12 mouse cellular contexts compared by ENCODE assay signal in genomic region chr5:112520826-112521702, GRCm38 (mm10). TPM values are rescaled to one million over a fixed set of nuclear protein-coding genes. Genes with fewer than 3 reads are reported as not detected.
A peak's percentile ranks its signal among the peaks of the same experiment; 100 is the strongest.
DNase-seq lines count a peak whose midpoint lies in the region; ATAC-seq and TF ChIP-seq lines count a peak whose summit lies in the region.
"Had no signal": no experiment of that assay in that cellular context is flagged by ENCODE, and none has a peak within 500 bp of the region (broad histone marks: within the 10 kb centered on the region; RNA-seq: fewer than 3 reads in every experiment).

No protein-coding gene starts in this region.

- no peak for ATAC-seq in kidney, postnatal 0 days (replicated peaks; ENCODE audit: low FRiP score, low read depth)
- ATAC-seq in embryonic facial prominence, embryonic 13.5 days (ENCODE audit: insufficient number of reproducible peaks, insufficient read depth, low FRiP score, low TSS enrichment, low read depth) = peak; percentile 64; the same call in 1 of the 2 replicates
- peak; percentile 21 for ATAC-seq in hindbrain, embryonic 16.5 days
- ATAC-seq in neural tube, embryonic 14.5 days (ENCODE audit: low read depth) = peak; percentile 80
- ATAC-seq: liver, postnatal 0 days had no signal

- H3K4me3 ChIP-seq in kidney, postnatal 0 days (replicated peaks; ENCODE audit: low read depth, low read length) = no peak overlapping the region
- no peak overlapping the region for H3K4me3 ChIP-seq in embryonic facial prominence, embryonic 13.5 days
- H3K4me3 ChIP-seq in hindbrain, embryonic 16.5 days (ENCODE audit: low read length) = no peak overlapping the region
- H3K4me3 ChIP-seq in neural tube, embryonic 14.5 days (ENCODE audit: low read depth, low read length) = no peak overlapping the region

- H3K27ac ChIP-seq in kidney, postnatal 0 days = no peak overlapping the region
- no peak overlapping the region for H3K27ac ChIP-seq in embryonic facial prominence, embryonic 13.5 days
- H3K27ac ChIP-seq in hindbrain, embryonic 16.5 days (ENCODE audit: low read depth, low read length) = no peak overlapping the region
- no peak overlapping the region for H3K27ac ChIP-seq in neural tube, embryonic 14.5 days (ENCODE audit: low read depth, low read length)

- intact Hi-C loops in heart, postnatal 14 days (cut with DNase I) = no loop called here

- no peak overlapping the region for H3K4me2 ChIP-seq in kidney, postnatal 0 days (ENCODE audit: low read length)
- H3K4me2 ChIP-seq in embryonic facial prominence, embryonic 13.5 days = peak overlapping the region; percentile 24; the same call in 1 of the 2 replicates
- H3K4me2 ChIP-seq in hindbrain, embryonic 16.5 days (ENCODE audit: low read length) = no peak overlapping the region
- H3K4me2 ChIP-seq in neural tube, embryonic 14.5 days (ENCODE audit: low read depth, low read length) = no peak overlapping the region

- no peak for TF ChIP-seq CTCF in kidney, postnatal 0 days (IDR thresholded peaks at IDR 0.05; ENCODE audit: low read depth)

- H3K4me1 ChIP-seq in kidney, postnatal 0 days (replicated peaks; ENCODE audit: insufficient read depth, low read length) = peaks cover 8% of the 10 kb centered on the region; the same call in 1 of the 2 replicates
- peaks cover 21% of the 10 kb centered on the region for H3K4me1 ChIP-seq in embryonic facial prominence, embryonic 13.5 days
- peaks cover 30% of the 10 kb centered on the region for H3K4me1 ChIP-seq in hindbrain, embryonic 16.5 days (ENCODE audit: control insufficient read depth, insufficient read depth, low read depth, low read length)
- H3K4me1 ChIP-seq in neural tube, embryonic 14.5 days (ENCODE audit: control insufficient read depth, insufficient read depth, low read length) = peaks cover 22% of the 10 kb centered on the region

- DNase-seq in kidney, postnatal 0 days (ENCODE audit: low spot score) = peak; percentile 55
- DNase-seq in kidney, postnatal 4 days = no peak
- no peak for DNase-seq in T-cell, adult 2 months (ENCODE audit: low spot score)
- no peak for DNase-seq in left cerebral cortex, adult 9 months (ENCODE audit: low spot score in 2 of 2)
- no peak for DNase-seq in heart, postnatal 14 days
- DNase-seq: cerebellum, postnatal 36 days; liver, postnatal 0 days; thymus, adult 2 months had no signal

- no peaks in the 10 kb centered on the region for H3K36me3 ChIP-seq in kidney, postnatal 0 days (ENCODE audit: insufficient read depth, low read length)
- no peaks in the 10 kb centered on the region for H3K36me3 ChIP-seq in embryonic facial prominence, embryonic 13.5 days
- H3K36me3 ChIP-seq in hindbrain, embryonic 16.5 days (ENCODE audit: control insufficient read depth, insufficient read depth, low read length) = no peaks in the 10 kb centered on the region
- no peaks in the 10 kb centered on the region for H3K36me3 ChIP-seq in neural tube, embryonic 14.5 days (ENCODE audit: control insufficient read depth, insufficient read depth, low read length)

- WGBS in kidney, postnatal 0 days = 16% methylated on average over 8 of the region's 8 CpGs
- WGBS in embryonic facial prominence, embryonic 13.5 days = 5% methylated on average over 8 of the region's 8 CpGs
- 3% methylated on average over 8 of the region's 8 CpGs for WGBS in hindbrain, embryonic 16.5 days
- 4% methylated on average over 8 of the region's 8 CpGs for WGBS in neural tube, embryonic 14.5 days

- H3K9ac ChIP-seq in kidney, postnatal 0 days (ENCODE audit: low read depth, low read length) = no peak overlapping the region
- no peak overlapping the region for H3K9ac ChIP-seq in embryonic facial prominence, embryonic 13.5 days
- H3K9ac ChIP-seq in hindbrain, embryonic 16.5 days (ENCODE audit: low read depth, low read length) = no peak overlapping the region
- 0 out of 2 replicates have a peak overlapping the region, but pooled peaks have one; percentile 8 for H3K9ac ChIP-seq in neural tube, embryonic 14.5 days (replicated peaks; ENCODE audit: low read depth, low read length)
- H3K9ac ChIP-seq: liver, postnatal 0 days had no signal

- no peaks in the 10 kb centered on the region for H3K27me3 ChIP-seq in kidney, postnatal 0 days (ENCODE audit: insufficient read depth, low read length)
- peaks cover 11% of the 10 kb centered on the region for H3K27me3 ChIP-seq in embryonic facial prominence, embryonic 13.5 days
- H3K27me3 ChIP-seq in hindbrain, embryonic 16.5 days (replicated peaks; ENCODE audit: control insufficient read depth, insufficient read depth, low read length) = no peaks in the 10 kb centered on the region
- H3K27me3 ChIP-seq in neural tube, embryonic 14.5 days (ENCODE audit: control insufficient read depth, insufficient read depth, low read length) = no peaks in the 10 kb centered on the region

- peaks cover 4% of the 10 kb centered on the region; the same call in 1 of the 2 replicates for H3K9me3 ChIP-seq in kidney, postnatal 0 days (replicated peaks; ENCODE audit: low read length)
- no peaks in the 10 kb centered on the region for H3K9me3 ChIP-seq in embryonic facial prominence, embryonic 13.5 days
- H3K9me3 ChIP-seq in hindbrain, embryonic 16.5 days (ENCODE audit: control insufficient read depth, low read length) = no peaks in the 10 kb centered on the region
- no peaks in the 10 kb centered on the region for H3K9me3 ChIP-seq in neural tube, embryonic 14.5 days (ENCODE audit: control insufficient read depth, low read length)

RNA-seq across cellular contexts. Expression of gene Sez6l, which starts 55.9 kb away (rescaled TPM):
- polyA plus RNA-seq in kidney, postnatal 0 days (2015; fragmentation: Nextera tagmentation; extraction: Ambion mirVana) = 0.28 and 0.37 TPM in 2 replicates
- polyA plus RNA-seq in embryonic facial prominence, embryonic 13.5 days (2015; fragmentation: Nextera tagmentation; extraction: Ambion mirVana) = 2.0 and 2.1 TPM in 2 replicates
- polyA plus RNA-seq in hindbrain, embryonic 16.5 days (2015; fragmentation: Nextera tagmentation; extraction: Ambion mirVana) = 42.8 and 52.7 TPM in 2 replicates
- polyA plus RNA-seq in neural tube, embryonic 14.5 days (2014; fragmentation: Nextera tagmentation; extraction: Ambion mirVana) = 27.6 and 30.4 TPM in 2 replicates
- under 1 TPM; 0.36 to 0.41 TPM for total RNA-seq in heart, postnatal 14 days (2021)
- total RNA-seq: granulocyte monocyte progenitor cell, adult 5-6 weeks had no signal
- polyA plus RNA-seq: liver, postnatal 0 days had no signal
